Mouse (Mus musculus): ENCODE measurements around the gene Pygo2. TPM values are rescaled to one million over a fixed set of nuclear protein-coding genes. Genes with fewer than 3 reads are reported as not detected.

The Pygo2 gene
- polyA plus RNA-seq, 1 experiment, result 240 TPM

DNA sequence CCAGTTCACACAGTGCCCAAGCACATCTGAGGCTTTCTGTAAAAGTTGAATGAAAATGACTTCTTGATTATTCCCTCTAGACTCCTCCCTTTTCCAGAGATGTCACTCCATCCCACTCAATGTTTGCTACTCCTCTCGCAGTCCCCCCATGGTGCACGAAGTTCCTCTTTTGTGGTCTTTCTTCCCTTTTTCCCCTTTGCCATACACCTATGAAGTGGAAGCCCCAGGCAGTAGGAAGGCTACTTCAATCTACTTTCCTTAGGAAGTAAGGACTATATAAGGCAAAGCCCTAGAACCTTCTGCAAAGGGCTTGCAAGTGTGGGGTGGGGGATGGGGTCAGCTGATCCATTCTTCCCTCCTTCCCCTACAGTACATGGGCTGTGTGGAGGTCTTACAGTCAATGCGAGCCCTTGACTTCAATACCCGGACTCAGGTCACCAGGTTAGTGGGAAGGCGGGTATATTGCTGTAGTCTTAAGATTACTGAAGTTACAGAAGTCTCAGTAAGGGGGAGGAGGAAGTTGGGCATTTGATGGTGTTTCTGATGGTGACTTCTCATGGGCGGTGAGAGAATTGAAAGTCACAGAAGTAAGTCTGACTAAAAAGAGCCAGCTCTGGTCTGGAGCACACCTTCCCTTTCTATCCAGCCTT is 7.3 kb upstream of the Pygo2 start:
- no peak for TF ChIP-seq GATA1 (IDR thresholded peaks at IDR 0.05; ENCODE audit: low read length)

DNA sequence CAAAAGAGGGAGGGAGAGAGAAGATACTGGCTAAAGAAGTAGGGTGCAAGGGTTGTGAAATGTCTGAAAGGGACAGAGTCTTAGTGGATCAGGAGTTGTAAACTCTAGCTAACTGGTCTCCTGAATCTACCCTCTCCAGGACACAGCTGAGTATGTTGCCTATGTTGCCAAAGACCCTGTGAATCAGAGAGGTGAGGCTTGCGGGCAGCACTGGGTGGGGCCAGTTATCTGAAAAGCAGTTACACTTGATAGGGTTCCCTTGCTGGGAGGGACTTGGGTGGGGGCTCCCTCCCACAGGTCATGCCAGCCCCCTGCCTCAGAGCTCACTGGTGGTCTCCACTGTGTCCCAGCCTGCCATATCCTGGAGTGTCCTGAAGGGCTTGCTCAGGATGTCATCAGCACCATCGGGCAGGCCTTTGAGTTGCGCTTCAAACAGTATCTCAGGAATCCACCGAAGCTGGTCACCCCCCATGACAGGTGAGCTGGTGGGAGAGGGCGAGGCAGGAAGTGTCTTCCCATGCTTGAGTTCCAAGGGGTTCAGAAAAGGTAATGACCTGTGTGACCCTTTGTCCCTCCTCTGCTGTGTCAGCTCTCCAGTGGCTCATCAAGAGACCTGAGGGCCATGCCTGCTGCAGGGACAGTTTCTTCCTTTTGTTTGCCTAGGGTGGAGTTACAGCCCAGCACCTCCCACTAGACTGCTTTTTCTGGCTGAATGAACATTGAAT is 5.4 kb upstream of the Pygo2 start:
- TF ChIP-seq GATA1 (IDR thresholded peaks at IDR 0.05; ENCODE audit: low read length), result no peak

DNA sequence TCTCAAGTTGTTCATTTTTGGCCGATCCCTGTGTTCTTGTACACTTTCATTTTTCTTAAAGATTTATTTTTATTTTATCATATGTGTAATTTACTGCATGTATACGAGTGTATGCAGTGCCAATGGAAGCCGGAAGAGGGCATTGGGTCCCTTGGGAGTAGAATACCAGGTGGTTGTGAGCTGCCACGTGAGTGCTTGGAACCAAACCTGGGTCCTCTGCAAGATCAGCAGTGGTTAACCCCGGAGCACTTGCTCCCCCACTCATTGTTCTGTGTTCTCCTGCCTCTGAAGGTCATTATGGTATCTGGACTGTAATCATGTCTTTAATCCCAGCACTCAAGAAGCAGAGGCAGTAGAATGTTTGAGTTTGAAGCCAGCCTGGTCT is 4.9 kb upstream of the Pygo2 start:
- TF ChIP-seq GATA1 (IDR thresholded peaks at IDR 0.05; ENCODE audit: low read length), result no peak

DNA sequence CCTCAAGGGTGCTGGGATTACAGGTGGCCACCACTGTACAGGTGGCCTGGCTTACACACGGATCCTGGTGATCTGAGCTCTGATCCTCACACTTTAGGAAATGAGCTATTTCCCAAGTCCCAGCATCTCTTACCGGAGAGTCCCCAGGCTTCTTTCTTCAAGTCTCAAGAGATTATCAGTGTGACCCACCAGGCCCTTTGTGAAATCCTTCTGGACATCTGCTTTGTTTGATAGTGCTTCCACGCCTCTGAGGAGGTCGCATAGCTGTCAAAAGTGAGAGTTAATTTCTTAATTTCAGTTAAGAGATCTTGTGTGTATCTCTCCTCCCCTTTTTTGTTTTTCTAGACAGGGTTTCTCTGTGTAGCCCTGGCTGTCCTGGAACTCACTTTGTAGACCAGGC is 4.1 kb upstream of the Pygo2 start:
- TF ChIP-seq GATA1 (IDR thresholded peaks at IDR 0.05; ENCODE audit: low read length), result no peak

DNA sequence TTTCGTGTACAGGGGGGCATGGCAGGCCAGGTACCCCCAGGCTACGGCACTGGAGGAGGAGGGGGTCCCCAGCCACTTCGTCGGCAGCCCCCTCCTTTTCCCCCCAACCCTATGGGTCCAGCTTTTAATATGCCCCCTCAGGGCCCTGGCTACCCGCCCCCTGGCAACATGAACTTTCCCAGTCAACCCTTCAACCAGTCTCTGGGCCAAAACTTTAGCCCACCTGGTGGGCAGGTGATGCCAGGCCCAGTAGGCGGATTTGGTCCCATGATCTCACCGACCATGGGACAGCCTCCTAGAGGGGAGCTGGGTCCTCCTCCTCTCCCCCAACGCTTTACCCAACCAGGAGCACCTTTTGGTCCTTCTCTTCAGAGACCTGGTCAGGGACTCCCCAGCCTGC is 2.6 kb downstream of the Pygo2 start:
- TF ChIP-seq GATA1 (IDR thresholded peaks at IDR 0.05; ENCODE audit: low read length), result no peak

DNA sequence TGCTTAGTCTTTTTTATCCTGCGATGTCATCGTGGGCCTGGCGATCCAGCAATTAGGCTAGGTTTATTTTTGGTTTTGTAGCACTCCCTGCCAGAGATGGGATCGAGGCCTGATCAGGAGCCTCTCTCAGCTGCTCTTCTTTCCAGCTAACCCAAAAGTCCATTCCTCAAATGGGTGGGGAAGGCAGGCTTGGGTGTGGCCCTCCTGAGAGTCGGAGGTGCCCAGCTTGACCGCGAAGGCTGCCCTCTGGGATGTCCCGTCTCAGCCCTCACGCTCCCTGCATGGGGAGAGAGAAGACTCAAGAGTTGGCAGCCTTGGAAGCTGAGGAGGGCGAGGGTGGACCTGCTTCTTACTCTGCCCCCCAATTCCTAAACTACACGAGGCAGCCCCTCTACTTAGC is 4.5 kb downstream of the Pygo2 start:
- no peak for TF ChIP-seq GATA1 (IDR thresholded peaks at IDR 0.05; ENCODE audit: low read length)

DNA sequence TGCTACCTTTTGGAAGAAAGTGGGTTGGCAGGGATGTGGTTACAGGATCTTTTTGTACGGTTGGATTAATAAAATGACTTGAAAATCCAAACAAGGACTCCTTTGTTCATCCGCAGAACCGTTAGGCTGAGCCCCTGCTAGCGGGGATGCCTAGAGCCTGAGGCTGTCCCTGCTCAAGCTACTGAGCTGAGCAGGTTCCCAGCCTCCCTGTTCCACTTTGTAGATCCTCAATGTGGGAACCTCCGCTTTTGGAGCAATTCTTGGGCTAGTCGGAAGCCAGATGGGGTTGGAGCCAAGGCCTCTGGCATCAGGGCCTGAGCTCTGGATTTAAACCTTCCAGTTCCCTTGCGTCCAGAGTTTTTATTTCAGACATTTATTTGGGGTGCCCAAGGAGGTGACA is 5.0 kb downstream of the Pygo2 start:
- TF ChIP-seq GATA1 (IDR thresholded peaks at IDR 0.05; ENCODE audit: low read length), result no peak

DNA sequence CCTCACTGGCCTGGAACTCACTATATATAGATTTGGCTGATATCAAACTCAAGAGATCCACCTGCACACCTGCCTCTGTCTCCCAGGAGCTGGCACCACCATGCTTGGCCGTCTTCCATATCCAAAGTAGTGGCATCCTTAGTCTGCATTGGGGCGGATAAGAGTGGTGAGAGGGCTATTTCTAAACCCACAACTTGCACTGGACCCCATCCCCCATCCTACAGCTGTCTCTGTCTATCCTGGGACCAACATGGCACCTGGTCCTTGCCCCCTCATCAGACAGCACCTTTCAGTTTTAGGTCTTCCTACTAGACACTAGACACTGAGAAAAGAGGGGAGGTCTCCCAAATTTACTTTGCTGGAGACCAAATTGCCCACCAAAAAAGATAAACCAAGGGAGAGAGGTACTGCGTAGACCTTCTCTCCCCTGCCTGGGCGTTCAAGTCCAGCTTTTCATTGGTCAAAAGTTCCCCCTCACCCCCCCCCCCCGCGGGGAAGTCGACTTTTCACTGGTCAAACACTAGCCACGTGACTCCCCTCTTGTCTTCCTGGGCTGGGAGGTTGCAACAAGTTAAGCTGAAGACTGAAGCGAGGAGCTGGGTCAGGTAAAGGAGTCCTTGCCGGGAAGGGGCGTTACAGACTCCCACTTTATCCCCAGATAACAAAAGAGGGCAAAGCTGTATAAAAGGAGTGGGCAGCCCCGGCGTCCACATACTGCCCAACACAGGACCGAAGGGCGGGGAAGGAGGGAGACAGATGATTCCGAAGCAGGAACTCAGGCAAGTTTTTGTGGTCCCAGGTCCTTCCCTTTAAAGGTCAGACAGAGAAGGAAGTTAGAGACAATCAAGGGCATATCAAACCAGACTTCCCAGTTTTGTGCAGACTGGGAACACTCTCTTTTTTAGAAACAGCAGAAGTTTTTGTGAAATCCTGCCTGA is 6.4 kb downstream of the Pygo2 start, which contains the start of gene Pbxip1:
TSS of gene Pbxip1 (plus strand) at position 531 of the 938 bp plus-strand sequence.
- no peak for TF ChIP-seq GATA1 (IDR thresholded peaks at IDR 0.05; ENCODE audit: low read length)

DNA sequence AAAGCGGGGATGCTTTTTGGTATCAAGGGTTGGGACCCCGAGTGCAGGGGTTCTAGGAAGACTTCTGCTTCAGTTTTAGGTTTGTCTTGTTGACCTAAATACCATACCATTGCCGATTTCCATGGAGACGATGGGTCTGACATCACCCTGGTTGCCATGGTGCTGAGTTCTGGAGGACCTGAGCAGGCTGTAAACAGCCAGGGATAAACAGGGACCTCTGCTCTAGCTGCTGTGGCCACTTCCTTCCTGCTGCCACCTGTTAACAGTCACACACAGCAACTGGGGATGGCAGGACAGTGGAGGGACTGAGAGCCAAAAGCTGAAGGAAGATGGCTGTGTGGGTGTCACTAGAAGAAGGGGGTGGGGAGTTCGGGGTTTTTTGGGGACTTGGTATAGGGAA is 7.3 kb downstream of the Pygo2 start:
- no peak for TF ChIP-seq GATA1 (IDR thresholded peaks at IDR 0.05; ENCODE audit: low read length)

DNA sequence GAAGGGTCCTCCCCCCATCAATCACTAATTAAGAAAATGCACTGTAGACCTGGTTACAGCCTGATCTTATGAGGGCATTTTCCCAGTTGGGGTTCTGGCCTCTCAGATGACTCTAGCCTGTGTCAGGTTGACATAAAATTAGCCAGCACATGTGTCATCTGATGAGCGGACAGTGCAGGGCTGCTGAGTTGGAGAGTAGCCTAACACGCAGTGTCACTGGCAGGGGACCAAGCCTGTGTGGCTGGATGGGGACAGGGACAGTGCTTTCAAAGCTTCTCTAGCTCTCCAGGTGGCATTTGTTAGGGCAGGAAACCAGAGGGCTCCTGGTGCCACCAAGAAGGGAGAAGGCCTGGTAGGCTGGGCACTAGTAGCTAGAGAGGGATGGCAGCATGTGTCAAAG is 10.7 kb downstream of the Pygo2 start:
- no peak for TF ChIP-seq GATA1 (IDR thresholded peaks at IDR 0.05; ENCODE audit: low read length)

DNA sequence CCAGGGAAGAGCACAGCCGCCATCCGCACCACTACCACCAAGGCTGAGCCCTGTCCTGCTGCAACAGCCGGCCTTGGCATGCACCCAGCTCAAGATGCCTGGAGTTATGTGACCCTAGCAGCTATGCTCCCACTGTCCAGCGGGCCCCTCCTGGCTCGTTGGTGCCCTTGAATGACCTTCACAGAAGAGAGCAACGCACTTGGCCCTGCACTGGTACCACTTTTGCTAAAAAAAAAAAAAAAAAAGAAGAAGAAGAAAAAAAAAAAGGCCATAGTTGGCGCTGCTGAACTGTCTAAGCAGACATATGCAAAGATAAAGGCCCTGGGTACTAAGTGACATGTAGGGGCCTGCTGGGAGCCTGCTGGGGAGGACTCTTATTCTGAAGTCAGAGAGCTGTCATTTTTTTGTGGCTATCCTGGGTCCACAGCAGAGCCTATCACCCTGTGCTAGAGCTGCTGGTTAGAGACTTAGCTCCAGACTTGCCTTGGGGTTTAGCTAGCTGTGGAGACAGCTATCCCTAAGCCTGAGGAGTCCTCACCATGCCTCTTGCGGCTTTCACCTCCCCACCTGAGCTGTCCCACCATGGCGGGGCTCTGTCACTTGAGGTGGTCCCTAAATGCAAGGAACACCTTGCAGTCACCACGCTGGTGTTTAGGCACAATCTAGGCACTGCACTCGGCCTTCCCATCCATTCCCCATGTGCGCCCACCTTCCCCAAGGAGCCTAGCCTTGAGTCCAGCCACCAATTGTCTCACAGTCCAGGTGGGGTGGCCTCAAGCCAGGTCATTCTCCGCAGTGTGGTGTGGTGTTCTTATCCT is 18.9 kb downstream of the Pygo2 start:
- no peak for TF ChIP-seq GATA1 (IDR thresholded peaks at IDR 0.05; ENCODE audit: low read length)

DNA sequence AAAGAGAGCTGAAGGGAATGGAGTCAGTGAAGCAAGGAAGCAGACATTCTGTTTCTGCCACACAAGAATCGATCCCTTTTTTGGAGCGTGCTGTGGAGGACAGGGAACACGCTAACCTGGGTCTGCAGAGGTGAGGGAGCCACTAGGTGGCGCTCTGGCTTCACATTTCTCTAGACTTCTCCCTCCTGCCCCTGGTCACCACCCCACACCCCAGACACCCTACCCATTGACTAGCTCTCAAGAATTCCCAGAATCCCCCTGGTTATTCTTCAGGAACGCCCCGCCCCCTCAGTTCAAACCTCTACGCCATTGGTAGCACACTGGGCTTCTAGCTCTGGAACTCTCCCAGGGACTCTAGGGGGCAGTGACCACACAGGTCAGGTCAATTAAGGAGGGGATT is 19.5 kb downstream of the Pygo2 start:
- TF ChIP-seq GATA1 (IDR thresholded peaks at IDR 0.05; ENCODE audit: low read length), result no peak

DNA sequence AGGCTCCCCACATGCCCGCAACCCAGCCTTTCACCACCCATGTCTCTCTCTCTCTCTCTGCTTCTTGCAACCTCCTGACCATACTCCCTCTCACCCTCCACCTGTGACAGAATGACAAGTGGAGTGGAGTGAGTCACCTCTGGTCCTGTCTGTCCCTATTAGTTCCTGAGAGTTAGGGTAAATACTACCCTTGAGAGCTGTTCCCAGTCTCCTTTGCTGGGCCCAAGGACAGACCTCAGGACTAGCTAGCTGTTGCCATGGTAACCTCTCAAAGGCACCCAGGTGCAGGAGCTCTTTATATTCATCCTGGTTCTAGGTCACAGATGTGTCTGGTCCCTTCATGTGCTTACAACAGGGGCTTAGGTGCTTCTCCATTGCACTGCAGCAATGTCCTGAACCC is 21.9 kb downstream of the Pygo2 start:
- TF ChIP-seq GATA1 (IDR thresholded peaks at IDR 0.05; ENCODE audit: low read length), result no peak

DNA sequence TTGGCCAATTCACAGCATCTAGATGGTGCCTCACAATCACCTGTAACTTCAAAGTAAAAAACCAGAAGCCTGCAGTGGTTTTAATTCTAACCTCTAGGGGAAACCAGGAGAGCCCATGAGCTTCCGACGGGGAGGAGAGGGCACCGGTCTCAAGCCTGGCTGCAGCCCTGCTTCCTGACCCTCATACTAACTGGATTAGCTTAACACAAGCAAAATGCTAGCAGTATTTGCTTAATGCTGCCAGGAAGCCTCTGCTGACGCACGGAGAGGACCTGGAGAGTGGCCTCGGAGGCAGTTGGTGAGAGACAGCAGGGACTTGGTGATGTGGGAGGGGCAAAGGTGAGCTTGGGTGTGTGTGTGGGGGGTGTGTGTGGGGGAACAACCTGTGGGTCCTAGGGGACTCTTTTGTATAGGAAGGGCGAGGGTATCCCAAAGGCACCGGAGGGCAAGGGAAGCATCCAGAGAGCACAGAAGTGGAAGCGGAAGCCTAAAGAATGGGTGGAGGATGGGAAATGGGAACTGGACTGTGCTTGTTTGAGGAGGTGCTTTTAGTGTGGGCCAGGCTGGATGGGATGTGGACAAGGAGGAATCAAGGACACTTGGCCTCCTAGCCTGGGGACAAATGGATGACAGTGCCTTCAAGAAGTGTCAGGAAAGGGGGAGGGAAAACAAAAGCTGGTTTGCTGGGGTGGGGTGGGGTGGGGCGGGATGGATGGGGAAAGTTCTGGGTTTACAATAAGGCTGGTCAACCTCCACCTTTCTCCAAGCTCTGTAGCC is 24.6 kb downstream of the Pygo2 start, which contains the start of gene Pmvk:
TSS of gene Pmvk (plus strand) at position 141 of the 777 bp plus-strand sequence.
- no peak for TF ChIP-seq GATA1 (IDR thresholded peaks at IDR 0.05; ENCODE audit: low read length)
